Mouse (Mus musculus) lung, postnatal 0 days (tissue): ENCODE data around the gene Lmna. TPM values are rescaled to one million over a fixed set of nuclear protein-coding genes. Genes with fewer than 3 reads are reported as not detected.

Experiments used
- ATAC-seq: fragments of 200-750 bp; cut with Nextera tagmentation; 2 replicates; pipeline ENCODE4 v1.8.0; 2017; ENCODE audit warnings: moderate library complexity
- DNase-seq: peaks from one replicate; pipeline ENCODE4 v3.0.0-alpha.2; 2016; ENCODE audit warnings: low spot score
- H3K27ac ChIP-seq: fragments of 300-500 bp; sonication (generic); 2 replicates; pipeline ENCODE4 v1.5.1; 2014; ENCODE audit warnings: antibody characterized with exemption, mild to moderate bottlenecking, low read length, mixed read lengths
- H3K27me3 ChIP-seq: fragments of 300-500 bp; sonication (generic); replicated peaks from 2 replicates; pipeline ENCODE4 v1.6.1; 2014; ENCODE audit warnings: low read length, mixed read lengths; ENCODE audit not compliant: insufficient read depth
- H3K36me3 ChIP-seq: fragments of 300-500 bp; sonication (generic); 2 replicates; pipeline ENCODE4 v1.6.1; 2014; ENCODE audit warnings: low read length, mixed read lengths; ENCODE audit not compliant: insufficient read depth
- H3K4me1 ChIP-seq: fragments of 300-500 bp; sonication (generic); 2 replicates; pipeline ENCODE4 v1.6.1; 2014; ENCODE audit warnings: antibody characterized with exemption, low read depth, low read length, mixed read lengths; ENCODE audit not compliant: insufficient read depth
- H3K4me2 ChIP-seq: fragments of 300-500 bp; sonication (generic); replicated peaks from 2 replicates; pipeline ENCODE4 v1.6.1; 2014; ENCODE audit warnings: low read depth, mild to moderate bottlenecking, low read length, moderate library complexity, mixed read lengths
- H3K4me3 ChIP-seq: fragments of 300-500 bp; sonication (generic); 2 replicates; pipeline ENCODE4 v1.5.1; 2014; ENCODE audit warnings: low read depth, low read length
- H3K9ac ChIP-seq: fragments of 300-500 bp; sonication (generic); replicated peaks from 2 replicates; pipeline ENCODE4 v1.6.1; 2014; ENCODE audit warnings: low read depth, mild to moderate bottlenecking
- H3K9me3 ChIP-seq: fragments of 300-500 bp; sonication (generic); 2 replicates; pipeline ENCODE4 v1.6.1; 2016; ENCODE audit warnings: low read length, mixed read lengths
- CTCF ChIP-seq: IDR thresholded peaks from 2 replicates; pipeline ENCODE4 v1.5.1; 2016; ENCODE audit warnings: antibody characterized with exemption, mild to moderate bottlenecking
- EP300 ChIP-seq: IDR thresholded peaks from 2 replicates; pipeline ENCODE4 v1.6.1; 2016; ENCODE audit warnings: antibody characterized with exemption, mild to moderate bottlenecking, control low read depth
- WGBS: fragments of 180-500 bp; shearing (Covaris S2); extraction: QIAGEN DNeasy Blood & Tissue Kit; methylation state at CpG from one replicate; pipeline ENCODE4 v1.1.7; 2014; 5-methylcytosine and 5-hydroxymethylcytosine counted together
- polyA plus RNA-seq: library from polyadenylated mRNA; unstranded; fragments of >200 nt; fragmentation: Nextera tagmentation; extraction: Ambion mirVana; gene quantifications from 2 replicates; pipeline ENCODE4 v1.2.1, GENCODE M21; 2015

Lmna gene
- polyA plus RNA-seq, 1 experiment from 2014 or later = 216 TPM

- TF ChIP-seq CTCF (no peak), EP300 (no peak)
- DNase-seq = peak; percentile 71
- H3K36me3 ChIP-seq = no peaks in the 10 kb centered on the region
- H3K4me1 ChIP-seq = no peaks in the 10 kb centered on the region
- H3K9ac ChIP-seq = 0 out of 2 replicates have a peak overlapping the region, but pooled peaks have one; percentile 19
- no peaks in the 10 kb centered on the region for H3K27me3 ChIP-seq
- peak; percentile 67 for ATAC-seq
- WGBS = 58% methylated on average over 18 of the region's 18 CpGs
- H3K27ac ChIP-seq = peak overlapping the region; percentile 9
- H3K9me3 ChIP-seq = no peaks in the 10 kb centered on the region
- H3K4me2 ChIP-seq = peak overlapping the region; percentile 36
- H3K4me3 ChIP-seq = no peak overlapping the region; the same call in 1 of the 2 replicates
Measured at GRCm38 (mm10) chr3:88455588-88456264, 54.0 kb downstream of the Lmna start.

GRCm38 (mm10) chr3:88454762-88455587 lies 54.8 kb downstream of the Lmna start:
- Histone ChIP-seq H3K9me3 (no peaks in the 10 kb centered on the region), H3K4me2 (peak overlapping the region; percentile 36), H3K27me3 (no peaks in the 10 kb centered on the region), H3K36me3 (no peaks in the 10 kb centered on the region), H3K4me3 (no peak overlapping the region; the same call in 1 of the 2 replicates), H3K9ac (0 out of 2 replicates have a peak overlapping the region, but pooled peaks have one; percentile 19), H3K4me1 (no peaks in the 10 kb centered on the region), H3K27ac (peak overlapping the region; percentile 9)
- peak; percentile 26 for DNase-seq
- peak; percentile 36 for ATAC-seq
- 40% methylated on average over 9 of the region's 9 CpGs for WGBS
- TF ChIP-seq CTCF (no peak), EP300 (no peak)

GRCm38 (mm10) chr3:88453986-88454385 lies 55.8 kb downstream of the Lmna start:
- no peaks in the 10 kb centered on the region for H3K36me3 ChIP-seq
- 72% methylated on average over 8 of the region's 8 CpGs for WGBS
- no peaks in the 10 kb centered on the region for H3K4me1 ChIP-seq
- DNase-seq = no peak
- ATAC-seq = no peak
- H3K27me3 ChIP-seq = no peaks in the 10 kb centered on the region
- TF ChIP-seq EP300 (no peak), CTCF (no peak)
- no peak overlapping the region for H3K9ac ChIP-seq
- H3K9me3 ChIP-seq = no peaks in the 10 kb centered on the region
- H3K4me3 ChIP-seq = no peak overlapping the region
- no peak overlapping the region for H3K27ac ChIP-seq
- no peak overlapping the region for H3K4me2 ChIP-seq

GRCm38 (mm10) chr3:88453369-88453768 lies 56.4 kb downstream of the Lmna start:
- TF ChIP-seq EP300 = no peak
- no peak for TF ChIP-seq CTCF
- H3K36me3 ChIP-seq = no peaks in the 10 kb centered on the region
- no peak overlapping the region for H3K4me2 ChIP-seq
- DNase-seq = no peak
- H3K4me3 ChIP-seq = no peak overlapping the region
- WGBS = 51% methylated on average over 8 of the region's 8 CpGs
- H3K4me1 ChIP-seq = no peaks in the 10 kb centered on the region
- no peaks in the 10 kb centered on the region for H3K9me3 ChIP-seq
- no peak for ATAC-seq
- no peak overlapping the region for H3K9ac ChIP-seq
- H3K27me3 ChIP-seq = no peaks in the 10 kb centered on the region
- no peak overlapping the region for H3K27ac ChIP-seq

- H3K4me1 ChIP-seq = no peaks in the 10 kb centered on the region
- no peak for TF ChIP-seq EP300
- no peak for TF ChIP-seq CTCF
- H3K9me3 ChIP-seq = no peaks in the 10 kb centered on the region
- ATAC-seq = no peak
- H3K27ac ChIP-seq = no peak overlapping the region
- H3K4me2 ChIP-seq = no peak overlapping the region
- H3K27me3 ChIP-seq = no peaks in the 10 kb centered on the region
- H3K9ac ChIP-seq = no peak overlapping the region
- DNase-seq = no peak
- no peak overlapping the region for H3K4me3 ChIP-seq
- no peaks in the 10 kb centered on the region for H3K36me3 ChIP-seq
- 77% methylated on average over 6 of the region's 6 CpGs for WGBS
Measured at GRCm38 (mm10) chr3:88452716-88453115, 57.0 kb downstream of the Lmna start.

GRCm38 (mm10) chr3:88452246-88452645 lies 57.5 kb downstream of the Lmna start:
- H3K4me3 ChIP-seq = no peak overlapping the region
- no peaks in the 10 kb centered on the region for H3K9me3 ChIP-seq
- DNase-seq (no peak), ATAC-seq (no peak)
- H3K9ac ChIP-seq = no peak overlapping the region
- H3K36me3 ChIP-seq = no peaks in the 10 kb centered on the region
- H3K27ac ChIP-seq = no peak overlapping the region
- no peak overlapping the region for H3K4me2 ChIP-seq
- no peaks in the 10 kb centered on the region for H3K27me3 ChIP-seq
- 64% methylated on average over 5 of the region's 5 CpGs for WGBS
- TF ChIP-seq EP300 (no peak), CTCF (no peak)
- no peaks in the 10 kb centered on the region for H3K4me1 ChIP-seq
